Mouse (Mus musculus): ENCODE measurements around the gene Arid4b. TPM values are rescaled to one million over a fixed set of nuclear protein-coding genes. Genes with fewer than 3 reads are reported as not detected.

The Arid4b gene
- polyA plus RNA-seq, 1 experiment from 2014 or later = 48.4 TPM

DNA sequence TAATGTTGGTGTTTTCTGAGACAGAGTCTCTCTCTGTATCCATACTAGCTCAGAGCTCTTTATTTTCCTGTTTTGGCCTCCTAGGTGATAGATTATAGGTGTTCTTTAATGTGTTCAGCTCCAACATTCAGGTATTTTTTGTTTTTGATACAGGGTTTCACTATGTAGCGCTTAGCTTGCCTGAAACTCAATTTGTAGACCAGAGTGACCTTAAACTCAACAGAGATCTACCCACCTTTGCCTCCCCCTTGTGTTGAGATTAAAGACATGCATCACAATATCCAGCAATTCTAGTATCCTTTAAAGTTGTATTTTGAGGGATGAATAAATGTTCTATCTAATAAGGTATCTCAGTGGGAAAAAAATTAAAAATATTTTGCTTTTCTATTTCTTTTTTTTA lies 115.0 kb downstream of the Arid4b start:
- WGBS = 86% methylated on average over 1 of the region's 1 CpGs
- H3K9ac ChIP-seq (ENCODE audit: low read depth, low read length) = no peak overlapping the region
- ATAC-seq (replicated peaks; ENCODE audit: low FRiP score, low read depth) (peak; percentile 43; the same call in 1 of the 2 replicates), DNase-seq (ENCODE audit: low spot score) (peak; percentile 77)
- peak; percentile 72 for TF ChIP-seq CTCF (IDR thresholded peaks at IDR 0.05; ENCODE audit: low read depth)
- no peak overlapping the region for H3K4me3 ChIP-seq (replicated peaks; ENCODE audit: low read depth, low read length)
- H3K27me3 ChIP-seq (ENCODE audit: insufficient read depth, low read length) = no peaks in the 10 kb centered on the region
- no peaks in the 10 kb centered on the region for H3K9me3 ChIP-seq (replicated peaks; ENCODE audit: low read length)
- no peak overlapping the region for H3K4me2 ChIP-seq (ENCODE audit: low read length)
- no peaks in the 10 kb centered on the region for H3K4me1 ChIP-seq (replicated peaks; ENCODE audit: insufficient read depth, low read length)
- H3K27ac ChIP-seq = no peak overlapping the region
- no peaks in the 10 kb centered on the region for H3K36me3 ChIP-seq (ENCODE audit: insufficient read depth, low read length)

- TF ChIP-seq CTCF (IDR thresholded peaks at IDR 0.05; ENCODE audit: low read depth) = no peak
- no peaks in the 10 kb centered on the region for H3K9me3 ChIP-seq (replicated peaks; ENCODE audit: low read length)
- H3K36me3 ChIP-seq (ENCODE audit: insufficient read depth, low read length) = no peaks in the 10 kb centered on the region
- ATAC-seq (replicated peaks; ENCODE audit: low FRiP score, low read depth) = no peak
- no peak overlapping the region for H3K4me2 ChIP-seq (ENCODE audit: low read length)
- no peak for DNase-seq (ENCODE audit: low spot score)
- H3K4me1 ChIP-seq (replicated peaks; ENCODE audit: insufficient read depth, low read length) = no peaks in the 10 kb centered on the region
- no peak overlapping the region for H3K9ac ChIP-seq (ENCODE audit: low read depth, low read length)
- no peak overlapping the region for H3K27ac ChIP-seq
- 86% methylated on average over 3 of the region's 3 CpGs for WGBS
- no peak overlapping the region for H3K4me3 ChIP-seq (replicated peaks; ENCODE audit: low read depth, low read length)
- H3K27me3 ChIP-seq (ENCODE audit: insufficient read depth, low read length) = no peaks in the 10 kb centered on the region
Measured at GRCm38 (mm10) chr13:14179669-14180068, 116.6 kb downstream of the Arid4b start.

DNA sequence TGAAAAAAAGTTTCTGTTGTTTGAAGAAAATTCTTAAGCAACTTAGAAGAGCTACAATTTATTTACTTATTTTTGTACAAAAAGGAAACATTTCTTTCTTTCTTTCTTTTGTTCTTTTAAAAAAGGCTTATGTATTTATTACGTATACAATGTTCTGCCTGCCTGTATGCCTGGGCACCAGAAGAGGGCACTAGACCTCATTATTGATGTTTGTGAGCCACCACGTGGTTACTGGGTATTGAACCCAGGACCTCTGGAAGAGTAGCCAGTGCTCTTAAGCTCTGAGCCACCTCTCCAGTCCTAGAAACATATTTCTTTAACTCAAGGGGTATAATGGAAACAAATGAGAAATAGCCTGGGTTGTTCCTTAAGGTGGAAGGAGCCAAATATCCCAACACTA lies 182.9 kb downstream of the Arid4b start:
- WGBS = 58% methylated on average over 2 of the region's 2 CpGs
- DNase-seq (ENCODE audit: low spot score) = no peak
- no peak for ATAC-seq (replicated peaks; ENCODE audit: low FRiP score, low read depth)

More for the DNA sequence above, 182.9 kb downstream of the Arid4b start:
- Histone ChIP-seq H3K4me1 (replicated peaks; ENCODE audit: insufficient read depth, low read length) (no peaks in the 10 kb centered on the region), H3K27ac (no peak overlapping the region), H3K4me2 (ENCODE audit: low read length) (no peak overlapping the region), H3K9ac (ENCODE audit: low read depth, low read length) (no peak overlapping the region), H3K9me3 (replicated peaks; ENCODE audit: low read length) (no peaks in the 10 kb centered on the region), H3K36me3 (ENCODE audit: insufficient read depth, low read length) (no peaks in the 10 kb centered on the region), H3K27me3 (ENCODE audit: insufficient read depth, low read length) (no peaks in the 10 kb centered on the region), H3K4me3 (replicated peaks; ENCODE audit: low read depth, low read length) (no peak overlapping the region)
- TF ChIP-seq CTCF (IDR thresholded peaks at IDR 0.05; ENCODE audit: low read depth) = no peak

Other genes starting within 250 kb of the Arid4b start
- gene B3galnt2, start 108.8 kb upstream of the Arid4b start, polyA plus RNA-seq (2015; fragmentation: Nextera tagmentation; extraction: Ambion mirVana) = 22.5 and 24.8 TPM in 2 replicates
- 48.0 and 53.7 TPM in 2 replicates for gene Tbce, start 23.6 kb upstream of the Arid4b start, polyA plus RNA-seq (2015; fragmentation: Nextera tagmentation; extraction: Ambion mirVana)
- gene Ggps1, start 256 bp downstream of the Arid4b start, polyA plus RNA-seq (2015; fragmentation: Nextera tagmentation; extraction: Ambion mirVana) = 48.0 TPM in 2 replicates